Mouse (Mus musculus) embryo, embryonic 10.5 days (tissue): ENCODE data around the gene Tmcc2.

ENCODE experiments used
- DNase-seq: peaks from one replicate; pipeline ENCODE4 v3.0.0-alpha.2; 2015; ENCODE audit warnings: low spot score

The Tmcc2 gene

GRCm38 (mm10) chr1:132389886-132390585 lies 1.0 kb downstream of the Tmcc2 start:
- DNase-seq, result peak; percentile 79

DNA sequence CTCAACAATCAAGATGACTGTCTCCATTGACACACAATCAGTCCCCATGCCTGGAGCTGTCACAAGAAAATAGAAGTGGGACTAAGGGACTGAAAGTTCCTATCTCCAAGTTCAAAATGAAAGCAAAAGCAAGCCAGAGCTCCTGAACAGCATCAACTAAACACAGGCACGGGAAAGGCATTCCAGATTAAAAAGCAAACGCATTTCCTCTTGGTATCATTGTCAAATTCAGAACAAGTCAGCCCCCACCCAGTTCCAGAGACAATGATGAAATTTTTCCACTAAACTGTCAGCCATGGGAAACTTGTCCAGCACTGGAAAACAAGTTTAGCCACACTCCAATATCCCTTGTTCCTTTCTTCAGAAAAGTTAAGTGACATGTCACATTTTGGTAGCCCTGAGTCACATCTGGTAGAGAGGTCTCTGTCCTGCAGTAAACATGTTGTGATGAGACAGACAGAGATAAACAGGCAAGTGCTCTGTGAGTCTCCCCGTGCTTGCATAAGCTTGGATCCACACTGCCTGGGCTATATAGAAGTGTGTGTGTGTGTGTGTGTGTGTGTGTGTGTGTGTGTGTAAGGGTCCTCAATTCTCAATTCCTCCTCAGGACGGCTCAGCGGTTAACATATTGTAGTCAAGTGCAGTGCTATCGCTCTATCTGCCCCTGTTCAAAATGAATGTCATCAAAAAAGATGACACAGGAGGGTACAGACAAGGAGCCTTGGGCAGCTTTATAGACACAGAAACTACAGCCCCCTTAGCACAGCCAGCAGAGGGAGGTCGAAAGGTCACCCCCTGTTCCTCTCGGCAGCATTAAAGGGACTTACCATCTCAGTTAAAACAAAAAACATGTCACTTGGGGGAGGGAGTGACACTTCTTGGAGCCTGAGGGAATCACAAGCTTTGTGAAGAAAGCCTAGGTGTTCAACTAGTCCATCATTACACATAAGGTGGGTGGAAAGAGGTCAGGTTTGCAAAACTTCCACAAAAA lies 2.0 kb downstream of the Tmcc2 start:
- DNase-seq, result peak; percentile 53

- no peak for DNase-seq
Measured at GRCm38 (mm10) chr1:132387943-132388342, 3.1 kb downstream of the Tmcc2 start.

DNA sequence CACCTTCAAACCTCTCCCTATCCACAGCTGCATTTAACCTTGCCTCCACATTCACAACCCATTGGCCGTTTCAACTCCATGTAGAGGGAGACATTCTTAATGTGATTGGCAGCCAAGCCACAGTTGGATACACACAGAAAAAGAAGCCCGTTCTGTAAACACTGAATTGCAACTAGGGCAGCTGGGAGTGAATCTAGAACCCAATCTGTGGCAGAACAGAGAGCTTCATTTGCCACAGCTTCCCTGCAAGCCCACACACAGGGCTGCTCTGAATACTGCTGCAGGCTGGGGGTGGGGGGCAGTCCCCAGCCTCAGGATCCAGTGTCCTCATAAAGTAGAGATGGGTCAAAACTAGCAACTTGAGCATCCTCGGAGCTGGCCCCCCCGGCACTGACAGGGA lies 4.8 kb downstream of the Tmcc2 start:
- no peak for DNase-seq

DNA sequence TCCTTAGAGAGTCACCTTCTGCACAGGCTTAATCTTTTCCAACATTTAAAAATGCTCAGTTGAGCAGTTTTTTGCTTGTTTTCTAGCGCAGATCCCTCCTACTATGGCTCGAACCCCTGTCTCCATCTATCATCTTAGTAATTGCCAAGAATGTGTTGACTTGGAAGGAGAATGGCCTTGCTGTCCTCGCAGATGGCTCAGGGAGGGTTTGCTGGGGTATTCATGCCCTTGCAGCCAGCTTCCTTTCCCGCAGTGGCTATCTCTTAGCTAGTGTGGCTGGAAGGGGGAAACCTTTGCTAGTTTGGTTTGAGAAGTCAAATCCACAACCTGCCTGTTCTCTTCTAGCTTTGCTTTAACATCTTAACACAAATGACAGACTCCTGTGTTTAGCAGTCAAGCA lies 5.4 kb downstream of the Tmcc2 start:
- DNase-seq, result no peak

GRCm38 (mm10) chr1:132385266-132385665 lies 5.8 kb downstream of the Tmcc2 start:
- DNase-seq, result no peak

- DNase-seq, result no peak
Measured at GRCm38 (mm10) chr1:132384001-132384554, 7.0 kb downstream of the Tmcc2 start.

DNA sequence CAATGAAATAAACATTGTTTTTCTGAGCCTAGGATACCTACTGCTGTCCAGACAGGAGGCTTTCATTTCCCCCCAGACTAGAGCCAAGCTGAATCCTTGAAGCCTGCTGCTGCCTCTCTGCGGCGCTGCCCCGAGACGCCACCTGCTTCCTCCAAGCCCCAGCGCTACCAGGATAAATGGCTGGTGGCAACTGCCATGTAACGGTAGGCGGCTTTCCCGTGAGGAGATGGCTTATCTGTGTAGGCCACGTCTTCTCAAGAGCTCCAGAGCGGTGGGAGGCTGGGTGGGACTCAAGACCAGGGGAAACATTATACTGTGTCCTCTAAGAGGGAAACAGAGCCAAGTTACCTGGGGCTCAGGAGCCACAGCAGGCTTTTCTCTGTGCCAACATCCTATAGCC lies 9.2 kb downstream of the Tmcc2 start:
- no peak for DNase-seq

- DNase-seq, result no peak
Measured at GRCm38 (mm10) chr1:132380550-132381100, 10.5 kb downstream of the Tmcc2 start.

DNA sequence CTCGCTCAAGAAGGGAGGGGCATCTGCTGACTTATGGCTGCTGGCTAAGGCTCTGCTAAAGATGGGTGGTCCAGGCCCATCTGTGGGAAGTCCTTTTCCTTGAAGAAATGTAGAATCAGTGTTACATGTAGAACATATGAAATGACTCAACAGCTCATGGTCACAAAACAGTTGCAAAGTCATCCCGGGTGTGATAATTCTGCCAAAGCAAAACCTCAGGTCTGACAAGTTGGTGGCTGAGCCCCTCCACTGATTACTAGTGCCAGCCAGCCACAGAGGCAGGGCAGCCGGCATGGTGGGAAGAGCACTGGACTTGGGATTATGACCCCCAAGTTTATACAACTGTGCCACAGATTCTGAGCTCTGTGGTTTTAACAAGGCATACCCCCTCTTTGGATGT lies 13.3 kb downstream of the Tmcc2 start:
- DNase-seq, result no peak

DNA sequence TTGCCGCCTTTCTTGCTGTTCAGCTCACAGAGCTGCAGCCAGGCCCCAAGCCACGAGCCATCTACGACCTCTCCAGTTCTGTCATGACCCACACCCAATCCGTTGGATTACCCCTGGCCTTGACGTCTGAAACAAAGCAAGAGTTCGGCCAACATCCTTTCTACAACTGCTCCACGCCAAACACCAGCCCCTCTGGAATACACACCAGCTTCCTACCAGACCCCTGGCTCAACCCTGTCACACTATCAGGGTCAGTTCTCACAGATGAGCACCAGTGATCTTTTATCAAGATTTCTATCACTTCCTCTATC lies 14.1 kb downstream of the Tmcc2 start:
- DNase-seq, result no peak

DNA sequence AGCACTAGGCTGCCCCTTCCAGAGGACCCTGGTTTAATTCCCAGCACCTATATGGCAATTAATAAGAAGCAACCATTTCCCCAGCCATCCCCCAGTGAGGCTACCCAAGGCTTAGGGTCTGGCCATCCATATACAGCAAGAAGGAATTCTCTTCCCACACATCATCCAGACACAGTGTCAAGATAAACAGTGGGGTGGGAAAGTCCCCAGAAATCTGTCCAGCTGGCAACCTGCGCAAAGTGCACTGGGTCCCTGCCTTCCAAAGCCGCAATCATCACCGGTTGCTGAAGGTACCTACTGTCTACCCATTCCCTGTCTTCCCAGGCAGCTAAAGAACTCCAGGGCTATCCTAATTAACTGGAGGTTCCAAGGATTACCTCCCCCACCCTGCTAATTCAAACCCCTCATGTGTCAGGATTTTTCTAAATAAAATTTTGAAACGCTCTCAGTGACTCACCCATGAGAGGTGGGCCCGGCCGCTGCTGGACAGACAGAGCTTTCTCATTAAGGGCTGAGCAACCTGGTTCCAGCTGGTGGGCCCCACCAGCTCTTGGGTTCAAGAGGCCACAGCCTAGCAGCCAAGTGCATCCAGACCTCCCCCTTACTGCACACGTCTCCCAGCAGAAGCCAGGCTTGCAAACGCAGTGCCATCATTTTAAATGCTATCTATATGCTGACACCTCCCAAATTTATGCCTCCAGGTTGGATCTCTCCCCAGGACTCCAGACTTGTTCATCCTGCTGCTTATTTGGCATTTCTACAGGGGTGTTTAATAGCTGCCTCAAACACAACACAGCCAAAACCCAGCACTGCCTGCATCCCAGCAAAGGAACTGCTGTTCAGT lies 14.6 kb downstream of the Tmcc2 start:
- no peak for DNase-seq

GRCm38 (mm10) chr1:132375256-132375655 lies 15.8 kb downstream of the Tmcc2 start:
- DNase-seq, result no peak

GRCm38 (mm10) chr1:132374873-132375244 lies 16.2 kb downstream of the Tmcc2 start:
- no peak for DNase-seq

- no peak for DNase-seq
Measured at GRCm38 (mm10) chr1:132374140-132374872, 16.8 kb downstream of the Tmcc2 start.

- DNase-seq, result no peak
Measured at GRCm38 (mm10) chr1:132372896-132373534, 18.1 kb downstream of the Tmcc2 start.

- DNase-seq, result no peak
Measured at GRCm38 (mm10) chr1:132372354-132372753, 18.7 kb downstream of the Tmcc2 start.

GRCm38 (mm10) chr1:132371298-132372081 lies 19.6 kb downstream of the Tmcc2 start:
- no peak for DNase-seq

- no peak for DNase-seq
Measured at GRCm38 (mm10) chr1:132370681-132371173, 20.4 kb downstream of the Tmcc2 start.
